ENCODE assay signal across 9 mouse cellular contexts in genomic region chr9:108136930-108137462, GRCm38 (mm10). TPM values are rescaled to one million over a fixed set of nuclear protein-coding genes. Genes with fewer than 3 reads are reported as not detected.
A peak's percentile ranks its signal among the peaks of the same experiment; 100 is the strongest.
DNase-seq lines count a peak whose midpoint lies in the region; ATAC-seq and TF ChIP-seq lines count a peak whose summit lies in the region.
"Had no signal": no experiment of that assay in that cellular context is flagged by ENCODE, and none has a peak within 500 bp of the region (broad histone marks: within the 10 kb centered on the region; RNA-seq: fewer than 3 reads in every experiment).

No protein-coding gene starts in this region.

- TF ChIP-seq POLR2A in myocyte (IDR thresholded peaks at IDR 0.05; ENCODE audit: insufficient read length, low read depth) = no peak

- H3ac ChIP-seq in myocyte (ENCODE audit: control insufficient read depth, insufficient read length) = no peak overlapping the region

- peak; percentile 23; the same call in 1 of the 2 replicates for ATAC-seq in intestine, embryonic 14.5 days (replicated peaks; ENCODE audit: low FRiP score, low TSS enrichment, low read depth)
- no peak for ATAC-seq in intestine, postnatal 0 days
- ATAC-seq in heart, embryonic 16.5 days (replicated peaks; ENCODE audit: extremely low read depth, insufficient read depth, low FRiP score) = peak; percentile 56; the same call in 1 of the 2 replicates
- no peak for ATAC-seq in neural tube, embryonic 15.5 days (ENCODE audit: low FRiP score)

- DNase-seq in intestine, embryonic 14.5 days (ENCODE audit: low spot score) = no peak
- peak; percentile 85 to 90 for DNase-seq in cerebellum, postnatal 10 days
- no peak for DNase-seq in thymus, postnatal 36 days
- no peak for DNase-seq in thymus, postnatal 4 days
- DNase-seq: kidney, adult 11 months had no signal

- no peaks in the 10 kb centered on the region for H3K36me3 ChIP-seq in intestine, embryonic 14.5 days (ENCODE audit: control insufficient read depth, insufficient read depth, low read length)
- H3K36me3 ChIP-seq in intestine, postnatal 0 days (ENCODE audit: control insufficient read depth, insufficient read depth) = no peaks in the 10 kb centered on the region
- H3K36me3 ChIP-seq in heart, embryonic 16.5 days (ENCODE audit: control insufficient read depth, insufficient read depth) = no peaks in the 10 kb centered on the region
- H3K36me3 ChIP-seq in myocyte (ENCODE audit: control insufficient read depth, insufficient read depth) = no peaks in the 10 kb centered on the region
- peaks cover 26% of the 10 kb centered on the region for H3K36me3 ChIP-seq in neural tube, embryonic 15.5 days

- no peaks in the 10 kb centered on the region for H3K27me3 ChIP-seq in intestine, embryonic 14.5 days (replicated peaks; ENCODE audit: control insufficient read depth, insufficient read depth, low read length)
- H3K27me3 ChIP-seq in intestine, postnatal 0 days (replicated peaks; ENCODE audit: control insufficient read depth, insufficient read depth, low read length) = no peaks in the 10 kb centered on the region
- H3K27me3 ChIP-seq in heart, embryonic 16.5 days (ENCODE audit: control insufficient read depth, insufficient read depth, low read length) = no peaks in the 10 kb centered on the region
- H3K27me3 ChIP-seq in myocyte (ENCODE audit: control insufficient read depth, insufficient read depth, insufficient read length) = no peaks in the 10 kb centered on the region
- no peaks in the 10 kb centered on the region for H3K27me3 ChIP-seq in neural tube, embryonic 15.5 days (replicated peaks)

- no peak for TF ChIP-seq CTCF in intestine, postnatal 0 days (IDR thresholded peaks at IDR 0.05; ENCODE audit: low read depth)

- 0 out of 2 replicates have a peak, but pooled peaks cover 7% of the 10 kb centered on the region for H3K4me1 ChIP-seq in intestine, embryonic 14.5 days (replicated peaks; ENCODE audit: control insufficient read depth, insufficient read depth, low read length)
- H3K4me1 ChIP-seq in intestine, postnatal 0 days (replicated peaks; ENCODE audit: control insufficient read depth, insufficient read depth, low read length) = no peaks in the 10 kb centered on the region
- H3K4me1 ChIP-seq in heart, embryonic 16.5 days (ENCODE audit: control insufficient read depth, insufficient read depth, low read length) = peaks cover 15% of the 10 kb centered on the region
- no peaks in the 10 kb centered on the region for H3K4me1 ChIP-seq in neural tube, embryonic 15.5 days

- H3K9ac ChIP-seq in intestine, embryonic 14.5 days (ENCODE audit: low read length) = no peak overlapping the region
- H3K9ac ChIP-seq in intestine, postnatal 0 days (ENCODE audit: low read depth, low read length) = no peak overlapping the region
- H3K9ac ChIP-seq in heart, embryonic 16.5 days (ENCODE audit: low read length) = peak overlapping the region; percentile 25; the same call in 1 of the 2 replicates
- H3K9ac ChIP-seq in neural tube, embryonic 15.5 days (replicated peaks) = no peak overlapping the region

- WGBS in intestine, embryonic 14.5 days = 77% methylated on average over 6 of the region's 6 CpGs
- 71% methylated on average over 6 of the region's 6 CpGs for WGBS in intestine, postnatal 0 days
- WGBS in heart, embryonic 16.5 days = 49% methylated on average over 6 of the region's 6 CpGs
- WGBS in neural tube, embryonic 15.5 days = 82% methylated on average over 6 of the region's 6 CpGs

- no peak overlapping the region for H3K4me3 ChIP-seq in intestine, embryonic 14.5 days (ENCODE audit: low read depth, low read length)
- H3K4me3 ChIP-seq in intestine, postnatal 0 days (ENCODE audit: low read depth, low read length) = no peak overlapping the region
- no peak overlapping the region for H3K4me3 ChIP-seq in heart, embryonic 16.5 days (ENCODE audit: low read length)
- H3K4me3 ChIP-seq in myocyte = no peak overlapping the region
- no peak overlapping the region for H3K4me3 ChIP-seq in neural tube, embryonic 15.5 days (replicated peaks)

- no peak overlapping the region for H3K4me2 ChIP-seq in intestine, embryonic 14.5 days (ENCODE audit: low read length)
- H3K4me2 ChIP-seq in intestine, postnatal 0 days (replicated peaks; ENCODE audit: low read depth) = no peak overlapping the region
- peak overlapping the region; percentile 44; the same call in 1 of the 2 replicates for H3K4me2 ChIP-seq in heart, embryonic 16.5 days (ENCODE audit: low read depth, low read length)
- peak overlapping the region; percentile 86 for H3K4me2 ChIP-seq in myocyte (ENCODE audit: low read depth)
- H3K4me2 ChIP-seq in neural tube, embryonic 15.5 days = no peak overlapping the region

- no peak overlapping the region for H3K27ac ChIP-seq in intestine, embryonic 14.5 days (ENCODE audit: low read depth)
- H3K27ac ChIP-seq in intestine, postnatal 0 days (ENCODE audit: low read depth, low read length) = no peak overlapping the region
- peak overlapping the region; percentile 66 for H3K27ac ChIP-seq in heart, embryonic 16.5 days (ENCODE audit: low read length)
- H3K27ac ChIP-seq in neural tube, embryonic 15.5 days (replicated peaks) = no peak overlapping the region

- no peaks in the 10 kb centered on the region for H3K79me2 ChIP-seq in myocyte (ENCODE audit: control insufficient read depth, insufficient read depth)

- H3K9me3 ChIP-seq in intestine, embryonic 14.5 days (ENCODE audit: control insufficient read depth, low read length) = no peaks in the 10 kb centered on the region
- H3K9me3 ChIP-seq in intestine, postnatal 0 days (ENCODE audit: control insufficient read depth) = no peaks in the 10 kb centered on the region
- H3K9me3 ChIP-seq in heart, embryonic 16.5 days (replicated peaks; ENCODE audit: control insufficient read depth, low read length) = no peaks in the 10 kb centered on the region
- no peaks in the 10 kb centered on the region for H3K9me3 ChIP-seq in neural tube, embryonic 15.5 days (replicated peaks)

TF ChIP-seq in myocyte, 11 proteins besides CTCF, POLR2A, EP300 and RAD21:
- TF ChIP-seq USF1 (IDR thresholded peaks at IDR 0.05; ENCODE audit: low read depth) (peak; percentile 18), POLR2AphosphoS2 (IDR thresholded peaks at IDR 0.05; ENCODE audit: insufficient read length, low read depth) (no peak)

RNA-seq across cellular contexts. Expression of gene Apeh, which starts 42.6 kb away (rescaled TPM):
- 57.7 and 61.1 TPM in 2 replicates for polyA plus RNA-seq in intestine, embryonic 14.5 days (2014; fragmentation: Nextera tagmentation; extraction: Ambion mirVana)
- polyA plus RNA-seq in intestine, postnatal 0 days (2015; fragmentation: Nextera tagmentation; extraction: Ambion mirVana) = 82.6 and 98.4 TPM in 2 replicates
- polyA plus RNA-seq in heart, embryonic 16.5 days (2015; fragmentation: Nextera tagmentation; extraction: Ambion mirVana) = 54.5 and 57.0 TPM in 2 replicates
- 59.0 TPM for polyA plus RNA-seq in myocyte (2012; fragmentation: generic; extraction: Trizol)
- 52.3 and 53.5 TPM in 2 replicates for polyA plus RNA-seq in neural tube, embryonic 15.5 days (2015; fragmentation: Nextera tagmentation; extraction: Ambion mirVana)

RNA-seq across cellular contexts. Expression of gene Bsn, which starts 53.2 kb away (rescaled TPM):
- 4.1 and 4.6 TPM in 2 replicates for polyA plus RNA-seq in intestine, embryonic 14.5 days (2014; fragmentation: Nextera tagmentation; extraction: Ambion mirVana)
- polyA plus RNA-seq in intestine, postnatal 0 days (2015; fragmentation: Nextera tagmentation; extraction: Ambion mirVana) = 1.6 and 1.9 TPM in 2 replicates
- 0.34 and 0.81 TPM in 2 replicates for polyA plus RNA-seq in heart, embryonic 16.5 days (2015; fragmentation: Nextera tagmentation; extraction: Ambion mirVana)
- polyA plus RNA-seq in myocyte (2012; fragmentation: generic; extraction: Trizol) = 0.56 TPM
- polyA plus RNA-seq in neural tube, embryonic 15.5 days (2015; fragmentation: Nextera tagmentation; extraction: Ambion mirVana) = 8.8 and 9.7 TPM in 2 replicates

RNA-seq across cellular contexts. Expression of gene Rnf123, which starts 53.9 kb away (rescaled TPM):
- polyA plus RNA-seq in intestine, embryonic 14.5 days (2014; fragmentation: Nextera tagmentation; extraction: Ambion mirVana) = 30.7 and 33.2 TPM in 2 replicates
- polyA plus RNA-seq in intestine, postnatal 0 days (2015; fragmentation: Nextera tagmentation; extraction: Ambion mirVana) = 17.2 and 18.2 TPM in 2 replicates
- 31.3 and 34.7 TPM in 2 replicates for polyA plus RNA-seq in heart, embryonic 16.5 days (2015; fragmentation: Nextera tagmentation; extraction: Ambion mirVana)
- polyA plus RNA-seq in myocyte (2012; fragmentation: generic; extraction: Trizol) = 33.4 TPM
- polyA plus RNA-seq in neural tube, embryonic 15.5 days (2015; fragmentation: Nextera tagmentation; extraction: Ambion mirVana) = 44.3 and 51.6 TPM in 2 replicates

RNA-seq across cellular contexts. Expression of gene Mst1, which starts 56.8 kb away (rescaled TPM):
- 0.17 and 0.78 TPM in 2 replicates for polyA plus RNA-seq in intestine, embryonic 14.5 days (2014; fragmentation: Nextera tagmentation; extraction: Ambion mirVana)
- 0.78 and 0.84 TPM in 2 replicates for polyA plus RNA-seq in intestine, postnatal 0 days (2015; fragmentation: Nextera tagmentation; extraction: Ambion mirVana)
- 0.44 and 0.53 TPM in 2 replicates for polyA plus RNA-seq in heart, embryonic 16.5 days (2015; fragmentation: Nextera tagmentation; extraction: Ambion mirVana)
- 0.65 TPM for polyA plus RNA-seq in myocyte (2012; fragmentation: generic; extraction: Trizol)
- 0.50 TPM in 1 of 2 replicates, not detected in the other for polyA plus RNA-seq in neural tube, embryonic 15.5 days (2015; fragmentation: Nextera tagmentation; extraction: Ambion mirVana)

Comparison
In these comparisons a context has a peak if more than half of its experiments do, and no peak if none do; other contexts are left out.
1. ATAC-seq: peak in intestine, embryonic 14.5 days (single experiment) and heart, embryonic 16.5 days (single experiment); none in intestine, postnatal 0 days (single experiment) and neural tube, embryonic 15.5 days (single experiment).
2. DNase-seq: peak in cerebellum, postnatal 10 days (2 of 2); none in intestine, embryonic 14.5 days (single experiment), thymus, postnatal 36 days (0 of 2) and thymus, postnatal 4 days (single experiment).
3. H3K4me2 ChIP-seq: peak in heart, embryonic 16.5 days (single experiment) and myocyte (single experiment); none in intestine, embryonic 14.5 days (single experiment), intestine, postnatal 0 days (single experiment) and neural tube, embryonic 15.5 days (single experiment).